In genomic region chr11:62997039-62997717, GRCm38 (mm10) we compare ENCODE assay signal across 9 mouse cellular contexts. TPM values are rescaled to one million over a fixed set of nuclear protein-coding genes. Genes with fewer than 3 reads are reported as not detected.
DNase-seq lines count a peak whose midpoint lies in the region; ATAC-seq and TF ChIP-seq lines count a peak whose summit lies in the region.
"Had no signal": no experiment of that assay in that cellular context is flagged by ENCODE, and none has a peak within 500 bp of the region (broad histone marks: within the 10 kb centered on the region; RNA-seq: fewer than 3 reads in every experiment).

No protein-coding gene starts in this region.

- H3K27me3 ChIP-seq in heart, embryonic 12.5 days (replicated peaks): no peaks in the 10 kb centered on the region
- H3K27me3 ChIP-seq in testis, adult 2 months (ENCODE audit: control insufficient read depth, insufficient read depth, low read length): no peaks in the 10 kb centered on the region
- H3K27me3 ChIP-seq in limb, embryonic 14.5 days (ENCODE audit: control insufficient read depth, insufficient read depth, low read length): no peaks in the 10 kb centered on the region

- no peak overlapping the region for H3K4me3 ChIP-seq in heart, embryonic 12.5 days
- no peak overlapping the region for H3K4me3 ChIP-seq in testis, adult 2 months (ENCODE audit: control insufficient read depth, low read depth, low read length)
- H3K4me3 ChIP-seq in limb, embryonic 14.5 days (replicated peaks; ENCODE audit: low read length): no peak overlapping the region

- no peak overlapping the region for H3K9ac ChIP-seq in heart, embryonic 12.5 days
- H3K9ac ChIP-seq in limb, embryonic 14.5 days (ENCODE audit: low read depth, low read length, severe bottlenecking): no peak overlapping the region

- peak overlapping the region; percentile 10 for H3K4me2 ChIP-seq in heart, embryonic 12.5 days
- no peak overlapping the region for H3K4me2 ChIP-seq in limb, embryonic 14.5 days (replicated peaks; ENCODE audit: low read depth, low read length, severe bottlenecking)

- intact Hi-C loops in heart, postnatal 25 days (cut with DNase I): loop anchor here (2.0 to 5.0 kb wide), 2 partner anchors 75 to 138 kb away; no protein-coding TSS in a partner anchor

- no peak for TF ChIP-seq CTCF in testis, adult 2 months (IDR thresholded peaks at IDR 0.05; ENCODE audit: control insufficient read depth, insufficient read depth, insufficient replicate concordance, low read depth, low read length)

- peak; percentile 39; the same call in 1 of the 2 replicates for ATAC-seq in heart, embryonic 12.5 days (ENCODE audit: insufficient number of reproducible peaks, low FRiP score)
- ATAC-seq in limb, embryonic 14.5 days (ENCODE audit: low FRiP score, low read depth): peak; percentile 32; the same call in 1 of the 2 replicates

- TF ChIP-seq POLR2A in testis, adult 2 months (IDR thresholded peaks at IDR 0.05; ENCODE audit: control insufficient read depth, low read depth, low read length): no peak
- TF ChIP-seq POLR2A in limb, embryonic 14.5 days (IDR thresholded peaks at IDR 0.05; ENCODE audit: borderline replicate concordance, extremely low read depth, insufficient read depth, insufficient read length): no peak

- H3K36me3 ChIP-seq in heart, embryonic 12.5 days: no peaks in the 10 kb centered on the region
- H3K36me3 ChIP-seq in testis, adult 2 months (ENCODE audit: control insufficient read depth, insufficient read depth, low read length): no peaks in the 10 kb centered on the region
- H3K36me3 ChIP-seq in limb, embryonic 14.5 days (ENCODE audit: control insufficient read depth, insufficient read depth, low read length): no peaks in the 10 kb centered on the region
- H3K36me3 ChIP-seq: G1E had no signal

- H3K27ac ChIP-seq in heart, embryonic 12.5 days (ENCODE audit: poor library complexity, severe bottlenecking): peak overlapping the region; percentile 61
- H3K27ac ChIP-seq in testis, adult 2 months (ENCODE audit: control insufficient read depth, insufficient read depth, low read depth, low read length): peak overlapping the region; percentile 3
- peak overlapping the region; percentile 89 for H3K27ac ChIP-seq in limb, embryonic 14.5 days (replicated peaks; ENCODE audit: low read depth, low read length)

- 71% methylated on average over 5 of the region's 5 CpGs for WGBS in heart, embryonic 12.5 days
- 78% methylated on average over 5 of the region's 5 CpGs for WGBS in limb, embryonic 14.5 days

- H3K9me3 ChIP-seq in heart, embryonic 12.5 days (replicated peaks): 0 out of 2 replicates have a peak, but pooled peaks cover 4% of the 10 kb centered on the region
- H3K9me3 ChIP-seq in limb, embryonic 14.5 days (ENCODE audit: control insufficient read depth, low read length): no peaks in the 10 kb centered on the region
- H3K9me3 ChIP-seq: G1E had no signal

- peaks cover 38% of the 10 kb centered on the region for H3K4me1 ChIP-seq in heart, embryonic 12.5 days (replicated peaks)
- peaks cover 6% of the 10 kb centered on the region for H3K4me1 ChIP-seq in testis, adult 2 months (ENCODE audit: control insufficient read depth, insufficient read depth, low read length)
- peaks cover 31% of the 10 kb centered on the region for H3K4me1 ChIP-seq in limb, embryonic 14.5 days (ENCODE audit: control insufficient read depth, insufficient read depth, low read length)

- DNase-seq in heart, postnatal 25 days (ENCODE audit: low spot score): no peak
- DNase-seq in testis, postnatal 10 days (ENCODE audit: low spot score): no peak
- DNase-seq in limb, embryonic 14.5 days (ENCODE audit: low spot score): no peak
- no peak for DNase-seq in right cerebral cortex, postnatal 10 days (ENCODE audit: low spot score in 2 of 2)
- DNase-seq in gastrocnemius, postnatal 25 days: no peak

RNA-seq across cellular contexts. Expression of gene Cdrt4, which starts 46.2 kb away (rescaled TPM):
- polyA plus RNA-seq in heart, embryonic 12.5 days (2016; fragmentation: Nextera tagmentation; extraction: Ambion mirVana): 0.28 TPM in 1 of 2 replicates, not detected in the other
- not detected for total RNA-seq in heart, postnatal 25 days (2021)
- polyA plus RNA-seq in testis, adult 2 months (2012; rRNA removed): 330 and 374 TPM in 2 replicates
- 0.52 TPM in 1 of 2 replicates, not detected in the other for polyA plus RNA-seq in limb, embryonic 14.5 days (2012; rRNA removed)
- 0.36 and 0.58 TPM in 2 replicates for polyA plus RNA-seq in limb, embryonic 14.5 days (2014; fragmentation: Nextera tagmentation; extraction: Ambion mirVana)
- total RNA-seq in gastrocnemius, postnatal 25 days (2021): under 1 TPM in 1 of 2 experiments, not detected in 1; 0.54 TPM
- total RNA-seq: megakaryocyte, adult 5-6 weeks had no signal
- polyA plus RNA-seq: G1E had no signal

Comparison
In these comparisons a context has a peak if more than half of its experiments do, and no peak if none do; other contexts are left out.
1. H3K27ac ChIP-seq: peak in every context shown above with its lines; median percentile 89 in limb, embryonic 14.5 days; 61 in heart, embryonic 12.5 days; 3 in testis, adult 2 months.
2. RNA of gene Cdrt4, which starts 46.2 kb away (polyA plus RNA-seq): 330 to 374 TPM in testis, adult 2 months; 0.36 to 0.58 TPM in limb, embryonic 14.5 days and 0.28 TPM in heart, embryonic 12.5 days; every median in the first group is over 100 times any median in the second.